Mouse (Mus musculus) adrenal gland, postnatal 14 days (tissue): ENCODE measurements around the gene Calcrl. TPM values are rescaled to one million over a fixed set of nuclear protein-coding genes. Genes with fewer than 3 reads are reported as not detected.

Experiments
- DNase-seq: peaks from one replicate; pipeline ENCODE4 v3.0.0; 2021; ENCODE audit warnings: mixed read lengths
- long read RNA-seq, 2 experiments: library from polyadenylated mRNA; stranded (forward); transcript quantifications; one replicate each; pipeline ENCODE4 v2.0.0; 2021
- total RNA-seq: library from RNA; stranded (reverse); gene quantifications from 2 replicates; pipeline ENCODE4 v1.2.3, GENCODE M21; 2021

The Calcrl gene
- total RNA-seq: 28.1 and 38.0 TPM in 2 replicates
- long read RNA-seq, experiment 1, partial matches to known transcripts: 0 of 2 reads
- long read RNA-seq, experiment 1, other reads (novel, unspliced or antisense): 2 of 2 reads
- long read RNA-seq, experiment 2, partial matches to known transcripts: 0 of 1 reads
- long read RNA-seq, experiment 2, other reads (novel, unspliced or antisense): 1 of 1 reads

DNA sequence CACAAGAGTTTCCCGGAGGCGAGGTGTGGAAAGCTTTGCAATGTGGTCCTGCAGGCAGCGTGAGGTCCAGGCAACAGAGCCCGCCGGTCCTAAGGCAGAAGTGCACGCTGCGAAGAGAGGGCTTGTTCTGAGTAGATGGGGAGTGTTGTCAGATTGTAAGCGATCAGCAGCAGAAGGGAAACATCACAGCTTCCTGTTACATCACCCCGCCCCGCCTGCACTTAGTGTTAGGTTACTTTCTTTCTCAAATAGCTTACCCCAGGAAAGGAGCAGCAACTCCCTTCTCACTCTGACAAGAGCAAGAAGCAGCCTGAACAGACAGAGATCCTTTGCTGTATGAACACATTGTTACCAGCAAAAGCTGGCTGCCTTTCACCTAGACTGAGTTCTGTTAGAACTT lies at the start of gene Calcrl:
Gene Calcrl, minus strand, starts transcription at position 274 of the 400 bp plus-strand sequence.
- DNase-seq: peak; percentile 76

DNA sequence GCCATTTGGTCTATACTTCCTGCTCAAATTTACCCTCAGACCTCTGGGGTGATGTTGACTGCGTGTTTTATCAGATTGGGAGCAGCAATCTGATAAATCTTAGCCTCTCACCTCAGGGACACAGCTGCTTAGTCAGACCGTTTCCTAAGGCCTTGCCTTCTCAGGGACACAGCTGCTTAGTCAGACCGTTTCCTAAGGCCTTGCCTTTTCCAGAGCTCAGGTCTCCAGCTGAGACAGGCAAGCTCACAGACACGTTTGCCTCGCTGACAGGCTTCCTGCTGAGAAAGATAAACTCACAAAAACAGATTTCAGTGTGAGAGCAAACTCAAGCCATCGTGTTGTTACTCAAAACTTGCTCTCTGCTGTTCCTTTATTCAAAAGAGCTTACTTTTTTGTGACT lies 49.4 kb upstream of the Calcrl start:
- peak; percentile 60 for DNase-seq

DNA sequence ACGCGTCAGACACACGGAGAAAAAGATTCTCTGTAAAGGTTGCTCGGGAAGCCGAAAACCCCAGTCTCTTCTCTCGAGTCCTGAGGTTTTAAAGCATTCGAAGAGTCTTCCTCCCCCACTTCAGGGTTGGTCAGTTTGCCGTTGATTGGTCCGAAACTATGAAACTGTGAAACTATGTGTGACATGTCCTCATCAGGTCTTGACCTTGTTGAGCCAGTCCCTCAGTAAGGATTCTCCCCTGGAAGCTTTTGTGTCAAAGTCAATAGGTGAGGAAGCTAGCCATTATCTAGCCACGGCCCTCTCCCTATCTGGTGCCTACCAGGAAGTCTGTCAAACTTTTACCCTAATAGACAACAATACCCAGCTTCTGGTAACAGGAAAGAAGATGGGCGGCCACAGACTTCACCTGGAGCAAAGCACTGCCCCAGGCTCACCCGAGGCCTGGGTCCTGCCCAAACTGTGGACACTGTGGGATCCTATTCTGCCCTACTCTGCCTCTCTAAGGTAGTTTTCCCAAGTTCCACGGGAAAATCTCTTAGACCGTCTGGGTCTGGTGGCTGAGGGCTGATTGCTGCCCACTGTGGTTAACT lies 48.8 kb upstream of the Calcrl start:
- no peak for DNase-seq

DNA sequence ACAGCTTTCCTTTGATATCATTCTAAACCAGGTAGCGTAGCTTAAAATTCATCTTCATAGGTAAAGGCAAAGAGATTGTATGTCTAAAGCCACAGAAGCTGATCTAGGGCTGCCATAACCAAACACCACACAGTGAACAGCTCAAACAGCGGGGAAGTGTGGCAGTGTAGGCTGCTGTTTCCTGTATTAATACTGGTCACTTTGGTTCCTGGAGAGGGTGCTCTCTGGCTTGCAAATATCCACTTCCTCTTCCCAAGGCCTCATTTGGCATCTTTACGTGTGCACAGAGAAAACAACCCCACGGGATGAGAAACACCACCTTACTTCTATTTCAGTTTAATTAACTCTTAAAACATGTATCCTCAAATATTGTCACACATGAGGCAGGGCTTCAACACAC lies 42.2 kb upstream of the Calcrl start:
- DNase-seq: no peak

DNA sequence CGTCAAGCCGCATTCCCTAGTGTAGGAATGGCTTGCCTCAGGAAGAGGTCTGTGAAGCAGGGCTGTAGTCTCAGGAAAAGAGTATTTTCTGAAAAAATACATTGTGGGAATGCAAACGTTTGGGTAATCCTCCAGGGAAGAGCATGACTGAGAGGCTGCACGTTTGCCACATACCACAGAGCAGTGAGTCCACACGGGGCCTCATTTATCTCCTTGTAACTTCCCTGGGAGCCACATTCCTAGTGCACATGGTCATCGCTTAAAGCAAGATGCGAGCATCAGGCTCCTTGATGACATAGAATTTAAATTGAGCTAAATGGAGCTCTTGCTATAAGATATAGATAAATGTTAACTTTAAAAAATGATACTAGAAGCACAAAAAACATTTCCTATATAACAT lies 39.7 kb upstream of the Calcrl start:
- no peak for DNase-seq

DNA sequence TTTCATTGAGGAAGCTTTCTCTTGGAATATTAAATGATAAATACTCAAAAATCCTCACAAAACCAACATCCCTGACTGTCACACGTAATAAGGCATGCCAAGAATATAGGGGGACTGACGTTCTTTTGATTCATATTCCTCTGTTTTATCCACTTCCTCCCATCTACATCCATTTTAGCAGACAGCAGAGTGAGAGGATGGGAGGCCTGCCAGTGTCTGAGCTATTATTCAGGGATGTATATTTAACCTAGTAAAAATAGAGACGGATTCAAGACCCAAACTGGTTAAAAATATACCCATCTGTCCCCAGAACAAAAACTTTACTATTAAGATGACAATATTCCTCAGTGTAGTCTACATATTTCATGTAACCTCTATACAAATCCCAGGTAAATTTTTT lies 37.2 kb upstream of the Calcrl start:
- no peak for DNase-seq

DNA sequence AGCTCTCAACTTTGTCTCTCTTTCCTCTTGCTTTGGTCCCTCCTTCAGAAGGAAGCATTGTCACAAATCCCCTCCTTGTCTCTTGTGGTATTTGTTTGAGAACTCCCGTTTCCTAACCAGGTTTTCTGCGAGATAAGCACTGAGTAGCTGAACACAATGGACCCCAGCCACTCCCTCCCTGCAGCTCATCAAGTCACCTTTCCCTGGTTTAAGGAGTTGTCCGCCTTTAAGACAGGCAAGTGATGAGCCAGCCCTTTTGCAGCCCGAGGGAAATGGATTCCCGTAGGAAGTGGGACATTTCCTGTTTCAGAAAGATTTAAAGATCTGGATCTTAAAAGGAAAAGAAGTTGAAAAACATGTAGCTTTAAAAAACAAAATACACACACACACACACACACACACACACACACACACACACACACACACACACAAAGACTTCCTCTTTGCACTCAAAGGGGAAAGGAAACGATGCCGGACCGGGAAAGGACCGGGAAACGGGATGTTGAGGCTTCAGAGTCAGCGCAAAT lies 34.5 kb upstream of the Calcrl start:
- peak; percentile 42 for DNase-seq

DNA sequence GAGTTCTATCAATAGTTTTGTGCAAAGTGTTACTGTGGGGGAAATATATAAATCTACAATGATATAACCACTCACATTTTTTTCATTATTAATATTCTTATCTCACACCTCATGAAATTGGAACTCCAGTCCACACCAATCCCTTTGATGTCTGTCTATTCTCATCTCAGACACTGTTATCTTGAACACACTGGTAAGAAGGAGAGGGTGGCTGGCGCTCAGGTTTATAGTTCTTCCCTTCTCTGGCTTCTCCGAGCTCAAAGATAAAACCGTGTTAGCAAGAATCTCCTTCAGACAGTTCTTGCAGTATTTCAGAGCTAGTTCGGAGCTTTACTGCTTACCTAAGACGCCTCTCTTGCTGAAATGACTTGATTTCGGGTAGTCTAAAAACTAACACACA lies 32.0 kb upstream of the Calcrl start:
- no peak for DNase-seq

DNA sequence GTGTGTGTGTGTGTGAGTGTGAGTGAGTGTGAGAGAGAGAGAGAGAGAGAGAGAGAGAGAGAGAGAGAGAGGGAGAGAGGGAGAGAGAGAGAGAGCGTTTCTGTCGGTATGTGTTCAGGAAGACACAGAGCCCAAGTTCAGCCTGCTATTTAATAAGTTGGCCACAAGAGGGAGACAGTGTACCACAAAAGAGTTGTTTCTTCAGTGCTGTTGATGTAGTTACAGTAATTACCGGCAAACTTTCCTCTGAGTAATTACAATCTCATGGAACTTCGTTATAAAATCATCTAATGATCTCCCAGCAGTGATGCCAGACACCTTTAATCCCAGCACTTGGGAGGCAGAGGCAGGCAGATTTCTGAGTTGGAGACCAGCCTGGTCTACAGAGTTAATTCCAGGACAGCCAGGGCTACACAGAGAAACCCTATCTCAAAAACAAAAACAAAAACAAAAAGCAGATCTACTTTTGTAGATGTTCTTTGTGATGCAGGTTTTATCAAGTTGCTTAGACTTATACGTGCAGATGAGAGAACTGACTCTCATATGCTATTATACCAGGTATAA lies 30.1 kb upstream of the Calcrl start:
- peak; percentile 70 for DNase-seq

DNA sequence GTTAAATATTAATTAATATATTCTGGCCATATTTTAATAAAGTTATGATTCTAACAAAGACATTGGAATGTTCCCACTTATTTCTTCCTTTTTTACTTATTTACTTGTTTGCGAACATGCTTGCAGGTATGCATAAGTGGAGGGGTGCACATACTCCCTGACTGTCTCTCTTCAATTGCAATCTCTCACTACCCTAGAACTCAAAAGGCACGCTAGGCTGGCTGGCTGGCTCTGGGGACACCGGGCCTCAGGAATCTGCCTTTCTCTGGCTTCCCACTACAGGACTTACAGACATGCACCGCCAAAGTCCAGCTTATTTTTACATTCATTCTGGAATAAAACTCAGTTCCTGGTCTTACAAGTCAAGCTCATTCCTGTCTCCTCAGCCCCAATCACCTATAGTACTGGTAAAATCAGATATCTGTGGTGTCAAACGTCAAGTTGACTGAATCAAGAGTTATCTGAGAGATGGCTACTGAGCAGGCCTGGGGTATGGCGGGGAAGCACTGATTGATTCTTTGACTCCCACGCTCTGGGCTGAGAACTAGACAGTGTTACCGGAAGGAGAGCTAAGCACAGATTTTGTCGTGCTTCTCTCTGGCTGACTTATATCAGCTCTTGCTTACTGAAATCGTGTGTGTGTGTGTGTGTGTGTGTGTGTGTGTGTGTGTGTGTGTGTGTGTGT lies 29.5 kb upstream of the Calcrl start:
- no peak for DNase-seq

DNA sequence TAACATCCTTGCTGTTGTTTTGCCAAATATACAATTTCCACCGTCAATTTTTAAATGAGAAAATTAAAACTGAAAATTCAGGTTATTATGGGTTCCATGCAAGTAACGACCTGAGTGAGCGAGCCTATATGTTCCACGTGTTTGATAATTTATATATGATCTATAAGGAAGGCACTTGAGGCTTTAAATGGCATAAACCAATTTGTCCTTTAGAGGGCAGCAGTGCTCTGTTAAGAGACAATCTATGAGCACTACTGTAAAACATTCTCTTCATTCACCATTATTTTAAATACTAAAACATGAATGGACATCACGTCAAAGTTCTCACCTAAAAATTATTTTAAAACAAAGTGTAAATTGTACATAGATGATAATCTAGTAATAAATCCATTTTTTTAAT lies 28.8 kb upstream of the Calcrl start:
- DNase-seq: peak; percentile 37

DNA sequence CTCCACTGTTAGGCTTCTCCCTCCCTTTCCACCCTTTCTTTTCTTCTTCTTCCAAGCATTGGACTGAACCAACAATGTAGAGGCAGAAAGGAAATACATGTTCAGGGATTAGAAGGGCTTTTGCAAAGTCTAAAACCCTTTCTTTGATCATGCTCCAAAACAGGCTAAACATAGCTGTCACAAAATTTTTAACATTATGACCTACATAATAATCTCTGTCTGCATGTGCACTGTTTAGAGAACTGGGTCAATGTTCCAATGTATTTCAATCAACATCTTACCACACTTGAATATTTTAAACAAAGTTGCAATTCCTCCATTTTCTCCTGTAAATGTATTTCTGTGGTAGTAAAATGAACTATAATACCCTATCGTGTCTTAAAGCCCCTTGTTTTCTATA lies 20.3 kb upstream of the Calcrl start:
- DNase-seq: no peak

DNA sequence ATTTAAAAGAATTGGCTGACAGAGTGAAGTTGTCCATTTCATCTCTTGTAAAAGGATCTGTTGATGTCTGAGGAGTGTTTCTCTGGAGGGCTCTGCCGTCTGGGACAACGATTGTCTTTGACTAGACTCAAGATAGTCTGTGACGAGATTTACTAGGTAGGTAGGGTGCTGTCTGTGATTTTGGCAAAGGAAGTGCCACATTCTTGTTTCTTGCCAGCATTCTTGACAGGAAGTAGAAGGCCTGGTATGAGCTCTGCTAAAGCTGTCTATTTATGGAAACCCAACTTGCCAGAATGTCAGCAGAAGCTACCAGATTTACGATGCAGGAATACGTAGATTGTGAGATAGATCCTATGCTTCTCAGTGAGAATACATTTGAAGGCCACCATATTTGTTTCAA lies 16.7 kb upstream of the Calcrl start:
- DNase-seq: no peak

DNA sequence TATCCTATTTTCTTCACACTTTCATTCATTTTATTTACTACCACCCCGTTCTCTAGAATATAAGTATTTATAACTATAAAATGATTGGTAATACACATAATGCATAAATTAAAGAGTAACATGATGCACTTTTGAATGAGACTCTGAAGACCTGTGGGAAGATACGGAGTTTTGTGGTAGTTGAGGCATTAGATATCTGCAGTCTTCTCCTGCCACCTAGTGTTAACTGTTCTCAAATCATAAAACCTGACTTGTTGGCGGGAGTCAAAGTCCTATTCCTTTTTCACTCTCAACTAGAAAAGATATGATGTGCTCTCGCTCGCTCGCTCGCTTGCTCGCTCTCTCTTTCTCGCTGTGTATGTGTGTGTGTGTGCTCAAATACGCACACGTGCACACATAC lies 4.5 kb upstream of the Calcrl start:
- DNase-seq: peak; percentile 21

DNA sequence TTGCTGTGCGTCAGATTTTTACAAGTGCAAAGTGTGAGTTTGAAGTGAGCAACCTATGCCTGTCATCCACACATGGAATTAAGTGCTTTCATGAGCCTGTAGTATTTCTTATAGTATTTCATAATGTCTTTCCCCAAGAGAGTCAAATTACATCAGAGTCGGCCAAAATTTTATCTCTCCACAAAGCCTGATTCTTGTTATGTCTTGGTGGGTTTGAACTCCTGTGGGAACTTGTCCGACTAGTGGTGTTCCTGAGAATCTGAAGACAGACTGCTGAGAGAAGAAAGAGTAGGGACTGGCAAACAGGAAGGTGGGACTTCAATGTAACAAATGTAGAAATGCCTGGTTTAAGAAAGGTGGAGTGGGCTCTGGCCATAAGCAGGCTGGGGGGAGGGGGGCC lies 3.6 kb upstream of the Calcrl start:
- DNase-seq: no peak

DNA sequence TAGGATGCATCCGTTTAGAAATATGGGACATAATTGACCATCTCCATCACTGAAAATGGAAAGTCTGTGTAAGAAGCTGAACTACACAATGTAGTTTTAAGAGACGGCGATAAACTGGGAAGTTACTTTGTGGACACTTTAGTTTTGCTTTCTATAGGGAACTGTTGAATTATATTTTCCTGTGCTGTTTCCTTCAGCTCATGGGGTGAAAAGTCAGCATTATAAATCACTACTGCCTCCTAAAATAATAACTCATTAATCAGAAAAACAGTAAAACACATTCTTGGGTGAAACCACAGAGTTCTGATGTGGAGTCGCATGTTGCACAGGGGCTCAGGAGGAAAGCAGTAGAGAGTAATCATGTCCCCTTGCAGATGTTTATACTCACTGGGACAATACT lies 1.3 kb upstream of the Calcrl start:
- no peak for DNase-seq

DNA sequence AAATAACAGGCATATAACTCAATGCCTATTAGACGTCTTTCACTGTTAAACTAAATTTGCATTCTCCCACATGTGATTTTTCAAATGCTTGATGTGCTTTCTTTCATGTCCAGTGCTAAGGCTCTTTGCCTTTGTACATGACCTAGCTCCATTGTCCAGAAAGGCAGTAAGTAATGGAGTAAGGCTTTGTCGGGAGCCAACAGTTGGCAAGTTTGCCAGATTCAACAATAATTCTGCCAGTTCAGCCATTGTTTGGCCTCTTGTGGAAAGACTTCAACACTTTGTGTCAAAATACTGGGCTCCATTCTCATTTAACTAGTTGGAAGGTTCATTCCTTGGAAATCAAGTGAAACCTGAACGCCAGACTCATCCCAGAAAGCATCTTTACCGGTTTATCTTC lies 8.7 kb downstream of the Calcrl start:
- peak; percentile 16 for DNase-seq

DNA sequence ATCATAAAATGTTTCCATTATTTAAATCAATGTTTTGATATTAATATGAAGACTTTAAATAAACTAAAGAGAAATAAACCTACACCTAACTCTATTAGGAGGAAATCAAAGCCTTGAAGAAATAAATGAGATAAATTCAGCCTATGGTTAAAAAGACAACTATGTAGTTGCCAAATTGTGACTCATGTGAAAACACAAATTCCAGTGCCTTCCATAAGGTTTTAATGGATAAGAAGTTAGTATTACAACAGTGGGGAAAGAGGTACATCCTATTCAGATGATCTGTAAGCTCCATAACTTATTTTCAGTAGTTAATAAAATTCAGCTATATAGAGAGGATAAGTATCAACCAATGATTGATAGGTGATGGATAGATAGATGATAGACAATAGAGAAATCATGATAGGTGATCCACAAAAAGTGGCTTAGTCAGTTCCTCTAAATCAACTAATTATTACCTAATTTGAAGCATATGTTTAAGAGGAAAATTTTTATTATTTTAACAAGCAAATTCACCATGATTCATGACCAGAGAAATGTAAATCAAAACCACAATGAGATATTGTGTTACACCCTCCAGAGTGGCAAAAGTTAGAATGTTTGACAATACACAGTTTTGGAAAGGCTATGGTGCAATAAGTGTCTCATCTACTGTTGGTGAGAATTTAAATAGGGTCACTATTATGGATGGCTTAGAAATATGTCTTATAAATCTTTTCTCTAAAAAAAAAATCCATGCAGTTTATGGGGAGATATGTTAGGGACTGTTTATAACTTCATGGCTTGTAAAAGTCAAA lies 15.2 kb downstream of the Calcrl start:
- DNase-seq: no peak

DNA sequence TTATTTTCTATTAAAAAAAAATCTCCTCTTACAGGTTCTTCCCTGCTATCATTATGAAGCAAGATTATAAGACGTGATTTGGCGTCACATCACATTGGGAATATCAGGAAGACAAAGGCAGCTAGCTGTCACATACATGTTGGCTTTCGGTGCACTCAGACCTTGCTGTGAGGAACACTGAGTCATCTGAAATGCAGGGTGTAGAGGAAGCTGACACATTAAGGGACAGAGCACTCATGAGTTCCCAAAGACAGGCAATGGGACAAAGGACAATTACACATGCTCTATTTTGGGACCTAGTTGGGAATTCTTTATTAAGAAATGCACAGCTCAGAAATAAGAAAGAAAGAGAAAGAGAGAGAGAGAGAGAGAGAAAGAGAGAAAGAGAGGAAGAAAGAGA lies 20.4 kb downstream of the Calcrl start:
- DNase-seq: no peak

DNA sequence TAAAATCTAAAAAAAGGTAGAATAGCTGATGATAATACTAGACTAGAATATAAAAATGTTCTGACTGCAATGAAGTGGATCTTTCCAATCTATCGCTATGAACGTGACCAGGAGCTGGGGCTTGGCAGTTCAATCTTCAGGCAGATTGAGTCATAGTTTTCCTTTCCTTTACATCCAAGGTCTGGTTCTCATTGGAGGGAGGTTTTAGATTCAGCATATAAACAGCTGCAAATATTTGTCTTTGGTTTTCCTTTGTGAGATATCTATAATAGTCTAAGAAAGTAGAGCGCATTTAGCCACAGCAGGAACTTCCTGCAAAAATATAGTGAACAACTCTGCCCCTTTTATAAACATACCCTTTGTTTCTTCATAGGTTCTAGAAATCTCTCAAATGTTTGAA lies 22.5 kb downstream of the Calcrl start:
- DNase-seq: no peak

DNA sequence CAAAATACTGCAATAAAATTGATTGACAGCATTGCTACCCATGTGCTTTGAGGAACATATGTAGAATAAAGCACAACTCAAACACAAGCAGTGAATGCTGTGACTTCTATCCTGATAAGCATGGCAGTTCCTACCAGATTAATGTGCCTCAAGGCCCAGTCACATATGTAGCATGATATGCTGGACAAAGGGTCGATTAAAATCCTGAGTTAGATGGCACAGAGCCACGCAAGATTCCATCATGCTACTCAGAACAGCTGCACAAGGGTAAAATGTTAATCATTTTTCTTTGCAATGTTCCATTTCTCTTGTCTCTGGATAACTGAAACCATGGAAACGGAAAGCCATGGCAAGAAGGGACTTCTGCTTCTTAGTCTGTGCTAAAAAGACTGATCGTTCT lies 28.7 kb downstream of the Calcrl start:
- no peak for DNase-seq

DNA sequence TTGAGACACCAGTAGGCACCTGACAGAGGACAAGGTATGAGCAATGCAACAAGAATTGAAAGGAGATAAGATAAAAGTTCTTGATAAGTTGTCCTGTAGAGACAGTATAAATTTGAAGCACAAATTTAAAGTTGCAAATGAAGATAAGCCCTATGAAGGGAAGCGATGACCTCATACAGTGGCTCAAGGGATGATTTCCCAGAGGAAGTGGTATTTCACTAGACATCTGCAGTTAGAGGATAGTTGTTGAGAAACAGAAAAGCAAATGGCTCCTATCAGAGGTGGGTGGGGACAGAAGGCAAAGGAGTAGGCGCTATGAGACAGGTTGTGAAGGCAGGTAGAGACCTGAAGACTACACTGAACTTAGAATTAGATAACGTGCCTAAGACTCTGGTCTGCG lies 32.0 kb downstream of the Calcrl start:
- DNase-seq: no peak

DNA sequence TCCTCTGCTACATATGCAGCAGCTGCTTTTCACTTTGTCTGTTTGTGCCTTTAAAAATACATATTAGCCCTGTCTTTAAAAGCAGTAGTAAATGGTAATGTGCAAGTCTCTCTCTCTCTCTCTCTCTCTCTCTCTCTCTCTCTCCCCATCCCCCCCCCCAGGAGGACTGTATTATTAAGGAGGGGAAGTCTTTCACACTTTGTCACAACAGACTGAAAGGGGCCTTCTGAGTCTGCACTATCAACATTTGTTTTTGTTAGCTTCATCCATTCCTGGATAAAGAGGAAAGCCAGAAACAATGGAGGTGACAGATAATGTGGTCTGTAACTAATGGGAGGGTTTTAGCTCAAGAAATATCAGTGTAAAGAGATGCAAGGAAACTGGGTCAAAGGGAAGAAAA lies 36.1 kb downstream of the Calcrl start:
- DNase-seq: no peak
